Mouse (Mus musculus) hindbrain, embryonic 15.5 days (tissue): ENCODE measurements around the gene Olfr30. TPM values are rescaled to one million over a fixed set of nuclear protein-coding genes. Genes with fewer than 3 reads are reported as not detected.

Experiments
- polyA plus RNA-seq: library from polyadenylated mRNA; unstranded; fragments of >200 nt; fragmentation: Nextera tagmentation; extraction: Ambion mirVana; gene quantifications from 2 replicates; pipeline ENCODE4 v1.2.1, GENCODE M21; 2015

Gene Olfr30
- polyA plus RNA-seq, 1 experiment from 2014 or later, result not detected

Other genes with a start within 250 kb of the Olfr30 start
- not detected in 2 replicates for gene 4930438A08Rik, start 187.5 kb downstream of the Olfr30 start, polyA plus RNA-seq
- 30.2 and 30.8 TPM in 2 replicates for gene Zfp692, start 155.2 kb downstream of the Olfr30 start, polyA plus RNA-seq
- 37.5 and 39.4 TPM in 2 replicates for gene Zfp672, start 131.9 kb downstream of the Olfr30 start, polyA plus RNA-seq
- gene Sh3bp5l, start 131.5 kb downstream of the Olfr30 start, polyA plus RNA-seq, result 48.4 and 51.9 TPM in 2 replicates
- gene Lypd8, start 83.2 kb downstream of the Olfr30 start, polyA plus RNA-seq, result 0.39 TPM in 1 of 2 replicates, not detected in the other
- not detected in 2 replicates for gene 1810065E05Rik, start 41.2 kb downstream of the Olfr30 start, polyA plus RNA-seq
- not detected in 2 replicates for gene Gm12253, start 29.7 kb downstream of the Olfr30 start, polyA plus RNA-seq
- not detected in 2 replicates for gene Lypd9, start 9.3 kb downstream of the Olfr30 start, polyA plus RNA-seq
- gene Olfr332, start 30.3 kb upstream of the Olfr30 start, polyA plus RNA-seq, result not detected in 2 replicates
- not detected in 2 replicates for gene Olfr331, start 40.3 kb upstream of the Olfr30 start, polyA plus RNA-seq
- not detected in 2 replicates for gene Olfr330, start 72.6 kb upstream of the Olfr30 start, polyA plus RNA-seq
- gene Olfr329-ps, start 84.2 kb upstream of the Olfr30 start, polyA plus RNA-seq, result not detected in 2 replicates
- 0.14 TPM in 1 of 2 replicates, not detected in the other for gene Olfr328, start 93.4 kb upstream of the Olfr30 start, polyA plus RNA-seq
- gene Olfr224, start 108.3 kb upstream of the Olfr30 start, polyA plus RNA-seq, result not detected in 2 replicates
- gene Olfr325, start 115.5 kb upstream of the Olfr30 start, polyA plus RNA-seq, result not detected in 2 replicates
- 0.06 and 0.09 TPM in 2 replicates for gene Olfr324, start 132.8 kb upstream of the Olfr30 start, polyA plus RNA-seq
- gene 2210407C18Rik, start 153.8 kb upstream of the Olfr30 start, polyA plus RNA-seq, result not detected in 2 replicates
- gene Olfr323, start 168.2 kb upstream of the Olfr30 start, polyA plus RNA-seq, result not detected in 2 replicates
- 0.10 TPM in 1 of 2 replicates, not detected in the other for gene Trim58, start 178.2 kb upstream of the Olfr30 start, polyA plus RNA-seq
- not detected in 2 replicates for gene Olfr322, start 196.5 kb upstream of the Olfr30 start, polyA plus RNA-seq
- gene Olfr320, start 218.8 kb upstream of the Olfr30 start, polyA plus RNA-seq, result not detected in 2 replicates
- not detected in 2 replicates for gene Olfr319, start 236.9 kb upstream of the Olfr30 start, polyA plus RNA-seq